Mouse (Mus musculus) frontal cortex, adult 2 months (tissue): ENCODE data around the gene Fndc10. TPM values are rescaled to one million over a fixed set of nuclear protein-coding genes. Genes with fewer than 3 reads are reported as not detected.
"Not testable (repeated sequence)": the region's sequence is repeated elsewhere in the genome, so short reads cannot be mapped to it uniquely, and the experiment has no call there.

Experiments used
- DNase-seq, 2 experiments: peaks; one replicate each; pipeline ENCODE4 v3.0.0; 2022; ENCODE audit warnings: low spot score in 1 of 2; ENCODE audit errors: extremely low spot score in 1 of 2
- polyA plus RNA-seq: library from polyadenylated mRNA; depleted of rRNA; stranded (reverse); fragments of >200 nt; gene quantifications from 2 replicates; pipeline ENCODE4 v1.2.3, GENCODE M21; 2012

Gene Fndc10
- polyA plus RNA-seq, 1 experiment: 52.0 TPM

- not testable (repeated sequence) for DNase-seq
Observed at GRCm38 (mm10) chr4:155683670-155684277, 10.4 kb upstream of the Fndc10 start.

- not testable (repeated sequence) for DNase-seq
Observed at GRCm38 (mm10) chr4:155687764-155688163, 6.4 kb upstream of the Fndc10 start.

GRCm38 (mm10) chr4:155690571-155691375 is 3.4 kb upstream of the Fndc10 start:
- no peak for DNase-seq

- DNase-seq: no peak
Observed at GRCm38 (mm10) chr4:155692421-155692820, 1.7 kb upstream of the Fndc10 start.

GRCm38 (mm10) chr4:155694482-155695401 is 600 bp downstream of the Fndc10 start:
- peak; percentile 57 to 83 for DNase-seq

GRCm38 (mm10) chr4:155695531-155696062 is 1.5 kb downstream of the Fndc10 start:
- no peak for DNase-seq

GRCm38 (mm10) chr4:155696261-155697255 is 2.4 kb downstream of the Fndc10 start:
- DNase-seq: peak in 1 of 2 experiments; percentile 32

GRCm38 (mm10) chr4:155700425-155700824 is 6.3 kb downstream of the Fndc10 start:
- DNase-seq: no peak

- no peak for DNase-seq
Observed at GRCm38 (mm10) chr4:155703425-155703929, 9.3 kb downstream of the Fndc10 start.

- DNase-seq: peak; percentile 86 to 94
Observed at GRCm38 (mm10) chr4:155704721-155705591, 10.8 kb downstream of the Fndc10 start, which contains the start of gene Ssu72. Gene Ssu72, plus strand, starts transcription at chr4:155704800.

- peak in 1 of 2 experiments; percentile 11 for DNase-seq
Observed at GRCm38 (mm10) chr4:155705592-155705929, 11.4 kb downstream of the Fndc10 start.

GRCm38 (mm10) chr4:155708582-155708981 is 14.4 kb downstream of the Fndc10 start:
- no peak for DNase-seq

GRCm38 (mm10) chr4:155708988-155709387 is 14.8 kb downstream of the Fndc10 start:
- peak in 1 of 2 experiments; percentile 18 for DNase-seq

- no peak for DNase-seq
Observed at GRCm38 (mm10) chr4:155710521-155711252, 16.5 kb downstream of the Fndc10 start.

- peak in 1 of 2 experiments; percentile 33 for DNase-seq
Observed at GRCm38 (mm10) chr4:155721668-155722083, 27.5 kb downstream of the Fndc10 start.

- no peak for DNase-seq
Observed at GRCm38 (mm10) chr4:155727993-155728392, 33.9 kb downstream of the Fndc10 start.

GRCm38 (mm10) chr4:155733267-155733666 is 39.1 kb downstream of the Fndc10 start:
- DNase-seq: no peak
